Mouse (Mus musculus): ENCODE results near the gene Tktl2. TPM values are rescaled to one million over a fixed set of nuclear protein-coding genes. Genes with fewer than 3 reads are reported as not detected.

The Tktl2 gene
- not detected for total RNA-seq (2021)
- long read RNA-seq, experiment 1, result 0 reads
- long read RNA-seq, experiment 2, result 0 reads

- intact Hi-C loops (cut with DNase I), result no loop called here
- DNase-seq, result no peak
- TF ChIP-seq CTCF (IDR thresholded peaks at IDR 0.05), result no peak
- Histone ChIP-seq H3K27ac (no peak within 1 kb of the TSS), H3K4me3 (no peak within 1 kb of the TSS)
Observed at GRCm38 (mm10) chr8:66511537-66511936, at the start of gene Tktl2. Gene Tktl2 (plus strand): TSS chr8:66511756.

- no peak for TF ChIP-seq CTCF (IDR thresholded peaks at IDR 0.05)
- Histone ChIP-seq H3K27ac (no peak overlapping the region), H3K4me3 (no peak overlapping the region)
- no peak for DNase-seq
- intact Hi-C loops (cut with DNase I), result no loop called here
Observed at GRCm38 (mm10) chr8:66469821-66470220, 41.7 kb upstream of the Tktl2 start.

DNA sequence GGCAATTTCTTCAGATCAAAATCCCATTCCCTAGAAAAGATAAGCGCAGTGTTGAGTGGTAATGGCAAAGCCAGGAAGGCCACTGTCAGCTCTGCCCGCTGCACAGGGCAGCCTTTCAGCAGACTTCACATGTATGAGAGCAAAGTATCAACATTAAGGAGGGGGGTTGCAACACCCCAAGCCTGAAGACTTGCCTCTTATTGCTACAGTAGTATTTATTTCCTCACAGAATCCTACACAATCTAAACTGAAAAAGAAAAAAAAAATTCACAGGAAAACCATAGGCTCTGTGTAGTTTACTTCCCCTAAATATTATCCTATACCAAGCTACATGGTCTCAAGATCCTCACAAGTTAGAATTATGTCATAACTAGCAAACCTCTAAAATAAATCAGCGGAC is 34.7 kb upstream of the Tktl2 start:
- intact Hi-C loops (cut with DNase I), result no loop called here
- no peak for DNase-seq
- Histone ChIP-seq H3K27ac (no peak overlapping the region), H3K4me3 (no peak overlapping the region)
- TF ChIP-seq CTCF (IDR thresholded peaks at IDR 0.05), result no peak

DNA sequence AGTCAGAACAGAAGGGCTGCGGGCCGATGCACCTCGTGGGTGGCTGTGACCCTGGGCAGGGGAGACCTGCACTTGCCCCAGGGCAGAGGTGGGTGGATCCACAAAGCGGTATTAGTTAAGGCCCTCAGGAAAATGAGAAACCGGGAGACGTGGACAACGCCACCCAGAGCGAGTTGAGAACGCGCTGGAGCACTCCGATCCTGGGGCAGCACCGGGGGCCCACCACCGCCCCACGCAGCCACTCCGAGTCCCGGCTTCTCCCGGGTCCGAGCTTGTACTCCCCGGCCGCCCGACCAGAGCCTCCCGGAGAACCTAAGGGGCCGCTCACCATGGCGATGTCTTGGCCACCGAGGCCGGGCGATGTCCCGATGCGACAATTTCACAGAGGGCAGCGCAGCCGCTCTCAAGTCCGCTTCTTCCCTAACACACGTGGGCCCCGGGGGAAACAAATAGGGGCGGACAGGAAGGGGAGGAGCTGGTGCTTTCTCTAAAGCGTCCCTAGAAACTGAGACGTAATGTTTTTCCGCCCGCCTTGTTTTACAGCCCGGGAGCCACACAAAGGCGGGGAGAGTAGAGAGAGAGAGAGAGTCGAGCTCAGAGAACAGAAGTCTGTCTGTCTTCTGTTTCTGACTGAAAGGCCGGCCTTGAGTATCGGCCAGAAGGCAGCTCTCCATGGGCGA is 25.3 kb upstream of the Tktl2 start, which contains the start of gene Tma16:
Gene Tma16, minus strand, starts transcription at position 447 of the 680 bp plus-strand sequence.
- peak within 1 kb of the TSS; percentile 82 for H3K27ac ChIP-seq
- peak within 1 kb of the TSS; percentile 98 for H3K4me3 ChIP-seq
- peak; percentile 81 for DNase-seq
- intact Hi-C loops (cut with DNase I), result no loop called here
- no peak for TF ChIP-seq CTCF (IDR thresholded peaks at IDR 0.05)

DNA sequence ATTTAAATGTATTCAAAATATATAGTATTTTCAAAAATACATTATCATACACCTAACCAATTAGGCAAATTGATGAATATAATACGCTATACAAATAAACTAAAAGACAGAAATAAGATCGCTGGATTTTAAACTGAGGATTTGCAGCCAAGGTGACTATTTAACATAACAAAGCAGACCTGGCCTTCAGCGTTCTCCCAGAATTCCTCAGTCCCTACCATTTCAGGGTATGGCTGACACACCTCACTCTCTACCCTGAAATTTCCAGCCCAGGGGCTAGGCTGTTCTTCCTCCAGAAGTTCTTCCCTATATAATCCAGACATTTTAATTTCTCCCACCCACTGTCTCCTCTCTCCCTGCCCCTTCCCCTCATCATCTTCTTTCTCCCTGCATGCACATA is 23.0 kb upstream of the Tktl2 start:
- TF ChIP-seq CTCF (IDR thresholded peaks at IDR 0.05), result no peak
- no peak overlapping the region for H3K4me3 ChIP-seq
- DNase-seq, result no peak
- intact Hi-C loops (cut with DNase I), result no loop called here
- no peak overlapping the region for H3K27ac ChIP-seq

GRCm38 (mm10) chr8:66490624-66491023 is 20.9 kb upstream of the Tktl2 start:
- no peak for DNase-seq
- TF ChIP-seq CTCF (IDR thresholded peaks at IDR 0.05), result no peak
- Histone ChIP-seq H3K27ac (no peak overlapping the region), H3K4me3 (no peak overlapping the region)
- intact Hi-C loops (cut with DNase I), result no loop called here

- intact Hi-C loops (cut with DNase I), result no loop called here
- Histone ChIP-seq H3K4me3 (no peak overlapping the region), H3K27ac (no peak overlapping the region)
- DNase-seq, result no peak
- TF ChIP-seq CTCF (IDR thresholded peaks at IDR 0.05), result no peak
Observed at GRCm38 (mm10) chr8:66494496-66494895, 17.1 kb upstream of the Tktl2 start.

- peak; percentile 81 for TF ChIP-seq CTCF (IDR thresholded peaks at IDR 0.05)
- intact Hi-C loops (cut with DNase I), result loop anchor here (2.0 kb wide), 1 partner anchor 45 kb away; no protein-coding TSS in a partner anchor
- H3K4me3 ChIP-seq, result no peak overlapping the region
- peak; percentile 74 for DNase-seq
- no peak overlapping the region for H3K27ac ChIP-seq
Observed at GRCm38 (mm10) chr8:66495726-66496125, 15.8 kb upstream of the Tktl2 start.

GRCm38 (mm10) chr8:66496998-66497577 is 14.5 kb upstream of the Tktl2 start:
- intact Hi-C loops (cut with DNase I), result loop anchor here (2.0 kb wide), 1 partner anchor 46 kb away; no protein-coding TSS in a partner anchor
- peak; percentile 72 for TF ChIP-seq CTCF (IDR thresholded peaks at IDR 0.05)
- no peak overlapping the region for H3K27ac ChIP-seq
- H3K4me3 ChIP-seq, result no peak overlapping the region
- no peak for DNase-seq

- no peak for DNase-seq
- intact Hi-C loops (cut with DNase I), result no loop called here
- H3K27ac ChIP-seq, result no peak overlapping the region
Observed at GRCm38 (mm10) chr8:66503381-66503780, 8.2 kb upstream of the Tktl2 start.

DNA sequence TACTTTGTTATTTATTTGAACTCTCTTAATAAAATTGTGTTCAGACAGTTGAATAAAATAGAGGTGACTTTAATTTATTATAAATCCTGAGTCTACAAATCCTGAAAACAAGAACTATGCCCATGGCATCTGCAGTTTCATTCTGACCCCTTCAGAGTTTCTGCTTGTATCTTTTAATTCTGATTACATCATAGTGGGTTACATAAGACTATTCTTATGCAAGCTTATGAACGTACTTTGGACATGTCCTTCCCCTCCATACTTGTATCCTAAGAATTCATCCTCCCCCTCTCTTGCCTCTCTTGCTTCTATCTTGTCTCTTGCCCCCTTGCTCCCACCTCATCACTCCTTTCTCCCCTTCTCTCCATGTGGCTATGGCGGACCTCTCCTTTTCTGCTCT is 7.6 kb downstream of the Tktl2 start:
- TF ChIP-seq CTCF (IDR thresholded peaks at IDR 0.05), result no peak
- intact Hi-C loops (cut with DNase I), result no loop called here
- Histone ChIP-seq H3K27ac (no peak overlapping the region), H3K4me3 (no peak overlapping the region)
- DNase-seq, result no peak

More at GRCm38 (mm10) chr8:66503381-66503780, 8.2 kb upstream of the Tktl2 start:
- no peak overlapping the region for H3K4me3 ChIP-seq
- no peak for TF ChIP-seq CTCF (IDR thresholded peaks at IDR 0.05)

DNA sequence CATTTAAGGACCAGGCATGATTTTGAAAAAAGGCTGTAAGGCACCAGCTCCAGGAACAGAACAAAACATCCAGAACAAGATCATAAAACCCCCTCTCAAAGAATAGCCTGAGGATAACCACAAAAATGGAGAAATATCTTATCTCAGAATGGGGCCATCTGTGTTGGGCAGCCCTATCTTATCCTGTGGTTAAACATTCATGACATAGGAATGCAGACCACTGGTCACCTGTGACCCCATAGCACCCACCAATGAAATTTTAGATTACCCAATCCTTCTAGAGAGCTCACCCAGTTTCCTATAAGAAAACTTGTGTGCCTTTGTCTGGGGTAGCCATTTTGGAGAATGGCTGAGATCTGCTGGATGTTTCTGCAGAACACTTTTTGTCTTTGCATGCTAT is 9.0 kb downstream of the Tktl2 start:
- DNase-seq, result no peak
- no peak overlapping the region for H3K27ac ChIP-seq
- intact Hi-C loops (cut with DNase I), result no loop called here
- H3K4me3 ChIP-seq, result no peak overlapping the region
- TF ChIP-seq CTCF (IDR thresholded peaks at IDR 0.05), result no peak

GRCm38 (mm10) chr8:66550092-66550491 is 38.5 kb downstream of the Tktl2 start:
- Histone ChIP-seq H3K27ac (no peak overlapping the region), H3K4me3 (no peak overlapping the region)
- no peak for DNase-seq
- TF ChIP-seq CTCF (IDR thresholded peaks at IDR 0.05), result no peak
- intact Hi-C loops (cut with DNase I), result no loop called here

Other genes starting within 250 kb of the Tktl2 start
- 1 to 10 TPM; 5.4 TPM for gene Tma16, start 25.2 kb upstream of the Tktl2 start, total RNA-seq (2021)
- gene Npy5r, start 176.4 kb downstream of the Tktl2 start, total RNA-seq (2021), result not detected
- 1 to 10 TPM; 1.6 to 2.1 TPM for gene Npy1r, start 185.4 kb downstream of the Tktl2 start, total RNA-seq (2021)